Mouse (Mus musculus) yolk sac, embryonic 10.5 days (tissue): ENCODE measurements at regions not wholly inside any gene's neighbourhood (a gene's known extent, or its start where the extent isn't known, plus 50 kb on each side); places are given as distances from the start of the nearest gene placed in this dataset.
A peak's percentile ranks its signal among the peaks of the same experiment; 100 is the strongest.

Experiments used
- DNase-seq: peaks from one replicate; pipeline ENCODE4 v3.0.0-alpha.2; 2017; ENCODE audit warnings: low spot score

DNA sequence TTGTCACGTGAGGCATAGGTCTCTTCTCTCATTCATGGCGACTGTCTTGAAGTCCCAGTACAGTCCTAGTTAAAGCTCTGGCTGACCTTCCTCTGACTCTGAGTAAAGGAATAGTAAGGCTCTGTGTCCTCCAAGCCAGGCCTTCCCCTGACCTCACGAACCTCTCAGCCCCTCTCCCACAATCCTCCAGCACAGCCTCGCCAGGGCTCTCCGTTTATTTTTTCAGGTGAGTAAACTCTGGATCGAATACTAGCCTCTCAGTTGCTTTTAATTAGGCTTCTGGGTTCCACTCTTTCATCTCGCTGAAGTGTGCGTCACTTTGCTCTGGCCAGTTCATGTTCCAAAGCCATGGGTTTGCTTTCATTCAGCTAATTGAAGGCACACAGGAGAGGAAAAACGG is 133.8 kb downstream of the Mylk4 start:
- no peak for DNase-seq

DNA sequence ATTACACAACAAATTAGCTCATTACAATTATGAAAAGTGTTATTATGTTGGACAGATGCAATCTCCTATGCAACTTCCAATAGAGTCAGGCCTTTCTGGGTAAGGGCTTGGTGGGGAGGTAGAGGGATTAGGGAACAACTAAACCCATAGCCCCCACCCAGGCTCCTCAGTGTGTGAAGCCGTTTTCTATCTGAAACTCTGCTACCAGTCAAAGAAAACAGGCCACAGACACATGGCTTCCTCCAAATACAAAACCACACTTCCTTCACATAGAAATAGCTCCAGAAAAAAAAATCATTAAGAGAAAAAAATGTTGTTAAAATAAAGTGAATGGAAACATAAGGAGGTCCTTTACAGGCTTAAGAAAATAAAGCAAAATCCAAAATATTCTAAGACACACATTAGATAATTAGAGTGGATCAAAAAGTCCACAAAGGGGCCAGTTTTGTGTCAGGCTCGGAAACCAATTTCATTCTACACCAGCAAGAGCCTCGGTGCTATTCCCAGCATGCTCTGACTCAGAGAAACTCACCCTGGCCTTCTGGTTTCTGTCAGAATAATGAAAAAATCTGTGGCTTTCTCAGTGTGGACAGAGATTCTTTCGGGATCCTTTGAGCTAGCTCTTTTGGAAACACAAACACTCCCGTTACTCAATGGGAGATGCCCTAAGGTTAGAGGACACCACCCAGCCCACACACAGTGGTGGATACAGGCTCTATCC is 140.6 kb downstream of the Mylk4 start:
- no peak for DNase-seq

DNA sequence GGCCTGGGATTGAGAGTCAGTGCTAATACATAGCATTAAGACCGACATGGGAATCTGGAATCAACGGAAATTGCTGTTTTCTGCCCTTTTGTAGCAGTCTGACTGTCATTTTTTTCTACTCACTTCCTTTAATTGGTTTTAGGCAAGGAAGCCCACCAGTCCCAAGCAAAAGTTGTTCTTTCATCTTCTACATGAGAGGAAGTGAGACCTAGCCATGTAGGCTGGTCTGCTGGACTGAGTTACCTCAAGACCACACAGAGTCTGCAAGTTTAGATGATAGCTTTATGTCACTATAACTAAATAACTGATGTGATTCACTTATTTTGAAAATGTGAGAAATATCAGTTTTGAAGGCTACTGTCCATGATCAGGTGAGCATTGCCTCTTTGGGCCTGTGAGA is 142.8 kb downstream of the Mylk4 start:
- no peak for DNase-seq

DNA sequence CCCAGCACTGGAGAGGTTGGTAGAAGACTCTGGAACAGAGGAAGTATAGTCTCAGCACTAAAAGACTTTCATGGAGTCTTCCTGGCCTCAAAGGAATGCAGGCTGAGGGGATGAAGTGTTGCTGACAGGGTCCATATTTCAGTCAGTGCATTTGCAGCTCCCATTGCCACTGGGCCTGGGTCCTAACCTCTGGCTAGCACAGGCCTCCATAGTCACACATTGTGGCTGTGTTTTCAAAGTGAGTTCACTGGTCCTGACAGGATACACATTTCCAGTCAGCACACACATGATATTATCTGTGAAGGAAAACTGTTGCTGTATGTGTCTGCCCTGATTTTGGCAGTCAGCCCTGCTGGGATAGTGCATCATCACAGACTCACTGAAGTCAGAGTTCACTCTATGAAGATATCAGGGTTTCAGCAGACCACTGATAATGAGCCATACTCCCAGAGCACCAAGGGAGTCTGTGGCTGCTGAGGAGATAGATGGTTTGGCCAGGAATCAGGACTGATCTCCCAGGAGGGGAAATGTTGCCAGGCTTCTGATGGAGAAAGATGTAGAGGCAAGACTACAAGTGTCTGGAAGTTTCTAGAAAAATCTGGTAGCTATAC is 153.5 kb downstream of the Mylk4 start:
- no peak for DNase-seq

DNA sequence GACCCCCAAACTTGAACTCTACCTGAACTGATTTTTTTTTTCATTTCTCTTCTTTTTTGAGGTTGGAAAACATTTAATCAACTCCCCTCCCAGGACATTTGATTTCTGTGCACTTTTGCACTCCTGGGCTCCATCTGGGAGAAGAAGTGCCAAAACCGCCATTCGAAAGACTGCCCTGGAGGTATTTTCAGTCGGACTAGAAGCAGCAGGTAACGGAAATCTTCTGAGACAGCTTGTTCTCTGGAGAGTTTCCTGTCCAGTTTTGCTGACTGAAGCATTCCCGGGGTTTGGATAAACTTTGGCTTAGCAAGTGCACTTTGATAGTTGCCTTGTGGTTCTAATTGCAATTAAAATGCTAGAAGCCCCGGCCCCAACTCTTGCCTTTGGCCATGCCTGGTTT is 169.8 kb downstream of the Mylk4 start:
- no peak for DNase-seq

DNA sequence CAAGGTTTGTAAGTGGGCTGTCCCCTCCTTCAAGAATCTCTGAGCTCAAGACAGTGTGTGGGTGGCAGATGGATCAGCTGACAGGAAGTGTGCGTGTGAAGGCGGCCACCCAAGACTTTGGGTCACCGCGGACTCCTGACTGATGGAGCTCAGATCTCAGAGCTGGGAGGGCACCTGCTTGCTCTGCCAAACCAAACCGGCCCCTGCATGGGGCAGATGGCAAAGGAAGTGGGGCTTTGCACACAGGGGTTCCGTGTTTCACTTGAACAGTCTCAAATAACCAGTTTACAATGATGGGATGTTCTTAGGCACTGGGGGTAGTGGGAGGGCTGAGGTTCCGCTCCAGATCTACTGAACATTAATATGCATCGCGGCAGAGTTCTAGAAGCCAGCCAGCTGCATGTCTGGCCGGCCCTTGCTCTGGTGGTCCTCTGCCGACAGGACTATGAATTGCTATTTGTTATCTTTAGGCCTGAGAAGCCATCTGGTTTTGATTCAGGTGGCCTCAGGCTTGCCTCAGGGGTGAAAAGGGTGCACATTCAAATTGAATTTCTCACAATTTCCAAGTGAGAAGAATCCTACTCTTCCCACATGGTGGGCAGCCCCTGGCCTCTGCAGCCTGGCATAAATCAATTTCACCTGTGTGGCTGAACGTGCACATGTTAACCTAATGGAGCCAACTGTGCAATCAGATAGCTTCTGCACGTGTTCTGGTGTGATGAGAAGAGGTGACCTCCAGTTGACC is 172.0 kb downstream of the Mylk4 start:
- peak; percentile 5 for DNase-seq

DNA sequence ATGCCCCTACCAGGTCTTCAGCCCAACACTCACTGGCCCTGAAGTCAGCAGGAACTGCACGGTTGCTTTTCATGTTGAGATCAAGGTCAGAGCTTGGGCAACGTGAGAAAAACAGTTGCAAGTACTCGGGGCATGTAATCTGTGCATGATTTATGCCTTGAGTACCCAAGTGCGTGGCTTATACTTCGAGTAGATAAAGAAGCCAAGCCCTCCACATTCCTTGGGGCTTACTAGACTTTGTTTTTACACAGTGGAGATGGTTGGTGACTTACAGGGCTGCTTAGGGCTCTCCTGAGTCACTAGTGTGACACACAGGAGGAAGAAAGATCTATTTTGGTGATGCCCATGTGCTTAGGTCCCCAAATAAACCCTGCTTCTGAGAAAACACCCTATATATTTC is 172.8 kb downstream of the Mylk4 start:
- DNase-seq, result peak; percentile 8

DNA sequence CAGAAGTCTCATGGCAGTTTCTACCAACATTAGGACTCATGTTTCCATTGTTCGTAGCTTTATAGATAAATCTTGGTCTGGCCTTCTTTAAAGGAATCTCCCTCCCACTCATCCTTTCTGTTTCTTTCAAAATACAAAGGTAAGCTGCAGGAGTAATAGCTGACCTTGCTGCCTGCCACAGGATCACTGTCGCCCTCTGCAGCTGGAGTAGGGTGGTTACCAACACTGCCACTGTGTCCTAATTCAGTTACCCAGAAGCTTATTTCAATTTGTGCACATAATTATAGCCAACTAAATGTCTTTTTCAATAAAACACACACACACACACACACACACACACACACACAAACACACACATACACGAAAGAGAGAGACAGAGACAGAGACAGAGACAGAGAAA is 175.3 kb downstream of the Mylk4 start:
- DNase-seq, result no peak

DNA sequence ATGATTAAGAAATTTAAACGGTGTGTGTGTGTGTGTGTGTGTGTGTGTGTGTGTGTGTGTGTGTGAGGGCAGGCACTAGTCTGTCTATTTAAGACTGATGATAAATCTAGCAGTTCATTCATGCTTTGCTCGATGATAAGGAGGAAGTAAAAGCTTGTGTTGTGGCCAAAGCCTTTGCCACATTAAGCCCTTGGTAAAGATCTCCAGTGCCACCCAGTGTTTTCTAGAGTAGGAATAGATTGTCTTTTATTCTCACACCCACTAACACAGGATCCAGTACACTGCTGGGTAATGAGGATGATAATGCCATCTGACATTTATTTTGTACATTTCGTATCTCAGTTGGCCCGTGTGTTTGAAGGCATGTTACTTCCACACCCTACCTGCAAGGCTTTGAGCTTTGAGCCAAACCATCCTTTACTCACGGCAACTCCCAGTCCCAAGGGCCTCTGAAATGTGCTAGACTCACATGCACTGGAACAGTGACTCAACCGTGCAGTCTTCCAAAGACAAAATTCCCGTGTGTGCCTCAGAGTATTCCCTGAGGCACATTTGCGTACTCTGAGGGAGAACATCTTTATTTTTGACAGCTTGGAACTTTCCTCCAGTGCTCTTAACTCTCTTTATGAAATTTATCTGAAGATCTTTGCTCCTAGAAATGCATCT is 179.7 kb downstream of the Mylk4 start:
- DNase-seq, result no peak

DNA sequence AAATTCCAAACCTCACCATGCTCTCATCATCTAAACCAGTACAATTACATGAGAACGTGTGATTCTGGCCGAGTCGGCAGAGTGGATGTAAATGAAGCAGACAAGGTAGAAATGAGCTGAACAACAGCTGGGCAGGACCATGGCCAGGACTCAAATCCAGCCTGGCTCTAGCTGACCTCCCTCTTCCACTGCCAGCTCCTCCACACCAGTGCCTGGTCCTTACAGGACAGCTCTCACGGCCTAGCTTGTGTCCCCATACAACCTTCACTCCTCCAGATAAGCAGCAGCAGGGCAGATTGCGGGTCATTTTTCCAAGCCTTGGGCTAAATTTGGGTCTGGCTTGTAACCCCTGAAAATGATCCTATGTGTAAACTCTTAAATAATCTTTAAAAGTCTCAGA is 182.4 kb downstream of the Mylk4 start:
- no peak for DNase-seq

DNA sequence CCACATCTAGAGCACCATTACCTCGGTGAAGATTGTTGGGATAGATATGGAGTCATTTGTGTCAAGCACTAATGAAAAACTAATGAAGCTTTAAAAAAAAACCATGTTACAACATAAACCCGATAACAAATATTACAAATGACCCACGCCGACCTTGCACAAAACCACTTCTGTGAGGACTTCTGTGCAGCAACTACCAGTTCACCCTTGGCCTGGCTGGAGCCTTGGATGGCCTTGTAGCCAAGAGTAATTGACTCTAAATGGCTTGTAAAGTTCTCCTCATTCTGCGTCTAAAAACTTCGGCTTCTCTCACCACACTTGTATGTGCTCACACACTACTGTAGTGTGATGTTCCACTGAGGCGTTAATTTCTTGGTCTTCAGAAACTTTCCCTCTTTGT is 190.1 kb downstream of the Mylk4 start:
- no peak for DNase-seq

DNA sequence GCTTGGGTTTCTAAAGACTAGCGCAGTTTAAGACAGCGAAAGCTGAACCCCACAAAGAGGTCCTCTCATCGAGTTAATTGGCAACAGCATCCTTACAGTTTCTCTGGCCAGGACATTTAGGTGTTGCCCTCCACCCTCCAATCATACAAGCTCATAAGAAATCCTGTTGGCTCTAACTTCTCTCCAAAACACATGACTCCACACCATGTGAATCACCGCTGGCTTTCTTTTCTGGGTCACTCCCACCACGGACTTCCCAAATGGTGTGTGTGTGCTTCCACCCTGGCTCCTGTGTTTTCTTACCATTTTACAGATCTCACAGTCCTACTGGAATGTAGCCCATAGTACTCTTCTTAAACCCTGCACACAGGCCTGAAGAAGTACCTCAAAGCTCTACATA is 190.6 kb downstream of the Mylk4 start:
- DNase-seq, result no peak

DNA sequence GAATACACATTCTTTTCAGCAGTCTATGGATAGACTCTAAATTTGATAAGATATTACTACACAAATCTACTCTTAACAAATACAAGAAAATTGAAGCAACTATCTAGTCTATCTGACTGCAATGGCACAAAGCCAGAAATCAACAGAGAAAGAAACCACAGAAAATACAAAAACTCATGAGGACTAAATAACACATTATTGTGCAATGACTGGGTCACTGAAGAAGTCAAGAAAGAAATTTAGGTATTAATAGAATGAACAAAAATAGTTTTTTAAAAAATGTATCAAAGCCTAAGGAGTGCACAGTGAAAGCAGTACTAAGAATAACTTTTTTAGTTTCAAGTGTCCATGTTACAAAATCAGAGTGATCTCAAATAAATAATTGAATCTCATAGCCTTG is 202.2 kb downstream of the Mylk4 start:
- DNase-seq, result no peak

DNA sequence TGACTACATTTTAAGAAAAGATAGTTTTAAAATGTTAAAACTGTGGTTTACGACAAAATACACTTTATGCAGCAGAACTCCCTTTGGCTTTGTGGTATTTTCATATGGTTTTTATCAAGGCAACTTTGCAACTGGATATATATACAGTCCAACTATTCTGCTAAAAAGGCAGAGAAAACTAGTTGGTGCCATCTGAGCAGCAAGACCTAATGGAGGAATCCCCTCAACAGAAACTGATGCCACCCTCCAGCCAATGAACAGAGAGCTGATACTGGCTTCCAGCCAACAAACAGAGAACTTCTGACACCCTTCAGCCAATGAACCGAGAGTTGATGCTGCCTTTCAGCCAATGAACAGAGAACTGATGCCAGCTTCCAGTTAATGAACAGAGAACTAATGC is 215.9 kb downstream of the Mylk4 start:
- DNase-seq, result no peak

DNA sequence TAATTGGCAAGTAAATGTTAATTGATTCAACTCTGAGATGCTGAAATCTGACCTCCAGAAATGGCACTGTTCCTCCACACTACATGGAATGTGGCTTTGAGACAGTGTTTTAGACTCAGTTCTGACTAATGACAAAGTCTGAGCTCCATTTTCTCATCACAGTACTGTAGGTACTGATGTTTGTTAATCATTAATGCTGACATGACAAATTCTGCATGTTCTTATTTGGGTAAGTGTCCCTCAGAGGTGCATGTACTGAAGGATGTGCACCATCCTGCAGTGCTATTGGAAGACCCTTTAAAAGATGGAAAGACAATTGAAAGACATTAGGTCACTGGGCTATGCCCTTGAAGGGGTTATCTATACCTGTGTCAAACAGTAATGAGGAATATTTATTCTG is 222.1 kb upstream of the Gmds start:
- DNase-seq, result no peak

DNA sequence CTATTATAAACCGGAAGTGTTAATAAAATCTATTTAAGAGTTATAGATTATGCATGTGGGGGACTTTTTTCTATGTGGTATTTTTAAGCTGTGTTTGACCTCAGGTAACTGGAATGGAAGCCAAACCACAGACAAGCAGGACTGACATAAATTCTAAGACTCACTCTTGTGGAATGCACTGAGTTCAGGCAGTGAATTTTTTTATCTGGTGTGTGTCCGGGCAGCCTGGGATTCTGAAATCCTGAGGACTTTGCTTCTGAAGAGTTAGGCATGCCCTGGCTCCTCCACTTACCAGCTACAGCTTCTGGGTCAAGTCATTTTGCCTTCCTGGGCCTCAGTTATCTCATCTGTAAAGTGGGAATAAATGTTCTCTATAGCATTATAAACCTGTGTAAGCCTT is 217.9 kb upstream of the Gmds start:
- no peak for DNase-seq

DNA sequence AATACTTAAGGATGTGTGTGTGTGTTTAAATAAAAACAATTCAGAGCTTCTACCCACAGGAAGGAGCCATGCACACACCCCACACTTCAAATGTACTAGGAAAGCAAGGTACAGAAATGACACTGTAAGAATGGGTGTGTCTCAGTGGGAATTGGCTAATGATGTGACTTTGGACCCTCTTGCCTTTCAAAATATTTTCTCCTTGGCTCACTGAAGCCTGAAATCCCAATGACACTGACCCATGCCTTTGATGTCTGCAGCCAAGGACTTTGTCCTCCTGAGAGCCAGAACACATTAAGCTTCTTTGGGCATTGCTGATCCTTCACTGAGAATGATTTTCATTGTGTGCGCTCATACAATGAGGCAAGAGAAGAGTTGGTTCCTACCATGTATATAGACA is 216.5 kb upstream of the Gmds start:
- no peak for DNase-seq

DNA sequence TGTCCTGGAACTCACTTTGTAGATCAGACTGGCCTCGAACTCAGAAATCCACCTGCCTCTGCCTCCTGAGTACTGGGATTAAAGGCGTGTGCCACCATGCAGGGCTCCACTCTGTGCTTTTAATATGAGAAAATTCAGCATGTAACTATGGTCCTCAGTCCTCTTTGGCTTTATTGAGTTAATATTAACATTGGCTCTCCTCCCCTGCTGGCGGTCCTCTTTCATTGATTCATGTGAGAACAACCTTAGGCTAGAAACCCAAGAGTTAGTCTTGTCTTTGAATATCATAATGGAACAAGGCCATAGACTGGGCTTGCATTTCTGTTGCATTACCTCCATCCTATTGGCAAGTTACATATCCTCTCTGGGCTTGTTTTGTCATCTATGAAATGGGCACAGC is 216.1 kb upstream of the Gmds start:
- DNase-seq, result no peak

DNA sequence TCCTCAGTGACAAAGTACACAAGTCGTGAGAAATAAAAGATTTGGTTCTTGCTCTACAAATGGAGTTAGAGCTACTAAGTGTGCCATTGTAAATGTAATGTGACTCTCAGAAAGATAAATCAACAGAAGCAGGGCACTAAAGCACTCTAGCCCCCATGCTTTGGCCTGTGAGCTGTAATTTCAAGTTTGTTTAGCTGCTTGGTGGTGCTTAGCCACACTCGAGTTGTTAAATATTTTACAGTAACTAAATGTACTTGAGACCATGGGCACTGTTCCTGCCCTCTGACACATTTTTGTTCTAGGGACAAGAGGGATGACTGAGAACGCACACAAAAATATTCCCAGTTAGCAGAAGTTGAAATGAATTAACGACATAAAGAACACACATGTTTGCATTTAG is 214.6 kb upstream of the Gmds start:
- DNase-seq, result no peak

DNA sequence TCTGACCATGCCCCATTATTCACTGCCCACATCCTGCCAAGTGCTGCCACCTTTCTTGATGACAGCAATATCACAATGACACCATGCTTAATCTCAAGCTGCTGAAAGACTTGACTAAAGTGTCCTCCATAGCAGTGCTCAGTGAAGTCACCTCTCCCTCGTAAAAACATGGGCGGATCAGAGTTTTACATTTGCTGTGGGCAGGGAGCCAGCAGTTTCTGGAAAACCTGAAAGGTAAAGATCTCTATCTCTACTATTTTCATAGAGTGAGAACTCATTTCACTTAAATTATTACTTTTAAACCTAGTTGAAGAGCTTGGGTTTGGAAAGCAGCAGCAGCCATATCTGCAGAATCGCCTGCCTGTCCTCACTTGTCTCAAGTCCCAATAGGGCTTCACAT is 211.6 kb upstream of the Gmds start:
- no peak for DNase-seq

DNA sequence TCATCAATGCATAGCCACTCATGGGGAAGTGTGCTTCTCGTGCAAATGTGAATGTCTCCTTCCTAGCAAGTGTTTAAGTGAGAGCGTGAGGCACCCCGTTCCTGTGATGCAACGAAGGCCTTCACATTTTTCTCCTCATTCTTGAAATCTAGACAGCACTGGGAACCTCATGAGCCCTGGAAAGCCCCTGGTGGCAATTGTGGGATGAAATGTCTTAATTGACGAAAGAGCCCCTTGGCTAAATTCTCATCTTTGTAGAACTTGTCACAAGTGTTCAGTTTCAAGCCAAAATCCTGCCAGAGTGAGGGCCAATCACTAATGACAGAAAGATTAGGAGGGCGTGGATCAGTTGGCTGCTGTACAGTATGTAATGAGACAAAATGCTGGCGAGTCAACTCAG is 208.6 kb upstream of the Gmds start:
- DNase-seq, result no peak

DNA sequence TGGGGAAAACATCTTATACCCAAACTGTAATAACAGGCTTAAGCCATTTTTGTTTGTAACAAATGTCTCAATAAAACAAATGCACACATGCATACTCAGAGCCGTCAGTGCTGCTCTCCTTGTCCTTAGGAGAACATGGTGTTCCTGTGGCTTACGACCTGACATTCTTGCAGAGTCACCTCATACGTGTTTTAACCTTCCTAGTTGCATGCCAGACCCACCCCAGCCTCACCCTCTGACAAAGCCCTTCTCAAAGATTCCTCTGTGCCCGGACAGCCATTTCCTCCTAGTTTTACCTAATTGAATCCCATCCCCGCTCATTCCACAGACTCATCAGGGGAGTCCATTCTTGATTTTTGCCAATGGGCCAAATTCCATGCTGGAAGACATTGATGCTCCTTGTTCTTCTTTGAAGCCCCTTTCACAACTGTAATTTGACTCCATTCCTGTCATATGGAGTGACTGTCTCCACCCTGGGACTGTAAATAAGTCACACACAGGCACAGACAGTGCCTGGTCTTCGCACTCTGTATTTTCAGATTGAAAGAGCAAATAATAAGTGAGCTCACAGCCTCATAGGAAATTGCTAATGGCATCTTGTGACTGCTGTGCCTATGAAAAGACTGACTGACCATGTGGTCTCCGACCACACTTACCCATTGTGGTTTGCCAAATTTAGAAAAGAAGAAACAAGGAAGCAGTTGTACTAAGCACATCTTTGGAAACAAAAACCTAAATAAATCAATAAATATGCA is 206.6 kb upstream of the Gmds start:
- no peak for DNase-seq
